Mouse (Mus musculus) central nervous system, embryonic 11.5 days (tissue): ENCODE measurements around the gene Ccdc85c. TPM values are rescaled to one million over a fixed set of nuclear protein-coding genes. Genes with fewer than 3 reads are reported as not detected.

Experiments used
- polyA plus RNA-seq: library from polyadenylated mRNA; depleted of rRNA; stranded (reverse); fragments of >200 nt; gene quantifications from 2 replicates; pipeline ENCODE4 v1.2.3, GENCODE M21; 2012; rRNA removed

The Ccdc85c gene
- 27.6 and 69.4 TPM in 2 replicates for polyA plus RNA-seq

DNA sequence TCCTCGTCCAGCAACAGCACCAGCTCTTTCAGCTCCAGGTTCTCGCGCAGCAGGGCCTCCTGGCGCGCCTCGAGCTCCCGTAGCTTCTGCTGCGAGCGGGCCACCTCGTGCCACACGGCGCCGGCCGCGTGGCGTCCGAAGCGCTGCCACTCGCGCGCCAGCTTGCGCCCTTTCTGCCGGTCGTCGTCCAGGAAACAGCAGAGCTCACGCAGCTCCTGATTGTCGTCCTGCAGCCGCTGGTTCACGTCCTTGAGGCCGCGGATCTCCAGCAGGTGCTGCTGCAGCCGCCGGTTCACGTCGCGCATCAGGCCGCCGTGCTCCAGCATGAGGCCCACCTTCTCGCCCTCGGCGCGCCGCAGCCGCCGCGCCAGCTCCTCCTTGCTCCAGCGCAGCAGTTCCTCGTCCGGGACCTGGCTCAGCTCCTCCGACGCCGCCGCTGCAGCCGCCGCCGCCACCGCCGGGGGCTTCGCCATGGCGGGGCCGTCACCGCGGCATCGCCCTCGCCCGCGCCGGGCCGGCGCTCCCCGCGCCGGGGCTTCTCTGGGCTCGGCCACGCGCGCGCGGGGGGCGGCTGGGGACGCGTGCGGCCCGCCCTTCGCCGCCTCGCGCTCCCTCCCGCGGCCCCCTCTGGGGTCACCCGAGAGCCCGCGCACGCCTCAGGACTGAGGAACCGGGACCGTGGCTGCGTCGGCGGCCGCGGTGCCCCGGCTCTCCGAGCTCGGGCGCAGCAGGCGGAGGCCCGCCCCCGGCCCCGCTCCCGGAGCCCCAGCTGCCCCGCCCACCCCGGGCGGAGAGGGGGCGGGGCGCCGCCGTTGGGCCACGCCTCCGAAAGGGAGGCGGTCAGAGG is at the start of gene Ccdc85c:
Ccdc85c (minus strand) TSS at position 765 of the 847 bp plus-strand sequence.

DNA sequence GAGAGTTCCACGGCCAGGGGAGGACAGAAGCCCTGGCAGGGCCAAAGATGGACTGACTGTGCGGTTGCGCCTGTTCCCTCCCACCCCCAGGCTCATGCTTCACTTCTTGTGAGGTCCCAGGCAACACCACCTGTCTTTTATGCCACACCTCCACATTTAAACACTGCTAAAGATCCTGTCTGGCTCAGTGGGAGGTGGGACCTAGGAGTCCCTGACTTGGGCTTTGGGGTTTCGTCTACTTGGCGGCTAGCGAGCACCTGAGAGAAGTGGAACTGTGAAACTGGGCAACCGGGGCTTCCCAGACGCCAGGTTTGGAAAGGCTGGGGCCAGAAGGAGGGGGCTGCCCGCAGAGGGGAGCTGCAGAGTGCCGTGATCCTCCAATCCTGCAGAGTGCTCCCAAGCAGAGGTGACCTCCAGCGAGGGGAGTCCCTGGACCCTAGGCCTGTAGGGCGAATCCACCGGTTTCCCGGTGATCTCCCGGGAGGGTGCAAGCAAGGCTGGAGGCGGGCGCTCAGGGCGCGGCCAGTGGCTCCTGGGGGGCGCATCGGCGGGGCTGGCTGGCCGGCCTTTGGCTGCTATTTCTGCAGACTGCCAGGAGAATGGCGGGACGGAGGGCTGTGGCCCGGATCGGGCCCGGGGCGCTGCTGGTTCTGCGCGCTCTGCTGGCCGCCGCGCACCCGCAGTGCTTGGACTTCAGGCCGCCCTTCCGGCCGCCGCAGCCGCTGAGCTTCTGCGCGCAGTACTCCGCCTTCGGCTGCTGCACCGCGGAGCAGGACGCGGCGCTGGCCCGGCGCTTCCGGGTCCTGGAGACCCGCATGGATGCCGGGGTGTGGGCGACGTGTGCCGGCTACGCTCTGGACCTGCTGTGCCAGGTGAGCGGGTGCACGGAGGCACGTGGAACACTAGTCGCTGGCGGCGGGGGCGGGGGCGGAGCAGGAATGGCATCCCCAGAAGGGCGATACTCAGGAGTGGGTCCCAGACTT is 30.9 kb upstream of the Ccdc85c start, which contains the start of gene Hhipl1:
Hhipl1 (plus strand) TSS at position 459 of the 983 bp plus-strand sequence.

DNA sequence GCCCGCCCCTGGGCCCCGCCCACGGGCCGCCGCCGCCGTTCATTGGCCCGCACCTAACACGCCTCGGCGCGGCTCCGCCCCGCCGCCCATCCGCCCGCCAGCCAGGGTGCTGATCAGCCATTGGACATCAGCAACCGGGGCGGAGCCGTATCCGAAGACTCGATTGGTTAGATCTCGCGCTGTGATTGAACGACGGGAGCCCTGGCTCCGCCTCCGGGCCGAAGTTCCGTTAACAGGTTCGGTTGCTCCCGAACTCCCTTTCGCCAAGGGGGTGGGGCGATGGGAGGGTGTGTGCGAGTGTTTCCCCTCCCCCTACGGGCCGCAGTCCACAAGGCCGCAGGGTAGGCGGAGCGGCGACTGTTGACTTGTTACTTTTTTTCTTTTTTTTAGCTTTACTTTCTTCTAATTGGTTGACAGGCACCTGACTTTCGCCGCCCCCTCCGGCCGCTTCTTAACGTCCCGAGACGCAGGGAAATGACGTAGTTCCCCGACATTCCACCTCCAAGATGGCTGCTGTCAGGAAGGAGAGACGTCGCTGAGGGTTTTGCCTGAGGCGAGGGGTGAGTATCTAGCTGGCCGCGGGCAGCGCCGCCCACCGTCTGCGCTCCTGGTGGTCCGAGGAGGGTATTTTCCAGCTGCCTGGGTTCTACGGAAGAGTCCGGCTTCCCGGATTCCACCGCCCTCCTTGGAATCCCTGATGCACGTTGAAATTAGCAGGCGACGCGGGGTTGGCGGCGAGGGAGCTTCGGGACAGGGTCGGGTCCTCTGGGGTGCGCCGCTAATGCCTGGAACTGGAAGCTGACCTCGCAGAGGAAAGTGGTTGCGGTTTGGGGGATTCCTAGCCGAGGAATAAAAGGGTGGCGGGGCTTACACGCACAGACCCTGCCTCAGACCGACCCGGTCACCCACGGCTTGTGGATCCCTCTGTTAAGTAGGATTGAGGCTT is 95.6 kb downstream of the Ccdc85c start, which contains the start of gene Ccnk:
Ccnk (plus strand) TSS at position 259 of the 946 bp plus-strand sequence.

DNA sequence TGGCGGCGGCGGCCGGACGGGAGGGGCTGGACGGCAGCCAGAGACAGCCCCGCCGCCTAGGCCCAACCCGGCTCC is 96.1 kb downstream of the Ccdc85c start, which contains the start of gene Setd3:
Setd3 (minus strand) TSS at position 69 of the 75 bp plus-strand sequence.

Other genes with a start within 250 kb of the Ccdc85c start
- gene Setd3, start 96.1 kb downstream of the Ccdc85c start, polyA plus RNA-seq = 74.4 and 88.3 TPM in 2 replicates
- 27.8 and 42.4 TPM in 2 replicates for gene Ccnk, start 95.8 kb downstream of the Ccdc85c start, polyA plus RNA-seq
- gene Hhipl1, start 30.8 kb upstream of the Ccdc85c start, polyA plus RNA-seq = 3.4 and 6.5 TPM in 2 replicates
- 27.6 and 33.0 TPM in 2 replicates for gene Cyp46a1, start 59.0 kb upstream of the Ccdc85c start, polyA plus RNA-seq
- 48.9 and 52.6 TPM in 2 replicates for gene Eml1, start 95.5 kb upstream of the Ccdc85c start, polyA plus RNA-seq